Mouse (Mus musculus) hindbrain, postnatal 0 days (tissue): ENCODE measurements around the gene Prss33. TPM values are rescaled to one million over a fixed set of nuclear protein-coding genes. Genes with fewer than 3 reads are reported as not detected.

Experiments
- ATAC-seq: fragments of 200-750 bp; cut with Nextera tagmentation; 2 replicates; pipeline ENCODE4 v1.8.0; 2017; ENCODE audit warnings: mild to moderate bottlenecking, moderate TSS enrichment, moderate library complexity
- DNase-seq: peaks from one replicate; pipeline ENCODE4 v3.0.0-alpha.2; 2015; ENCODE audit warnings: low spot score
- H3K27ac ChIP-seq: fragments of 300-500 bp; sonication (generic); 2 replicates; pipeline ENCODE4 v1.5.1; 2014; ENCODE audit warnings: mild to moderate bottlenecking
- H3K27me3 ChIP-seq: fragments of 300-500 bp; sonication (generic); 2 replicates; pipeline ENCODE4 v1.6.1; 2014; ENCODE audit warnings: low read length, mixed read lengths; ENCODE audit not compliant: insufficient read depth
- H3K36me3 ChIP-seq: fragments of 300-500 bp; sonication (generic); 2 replicates; pipeline ENCODE4 v1.6.1; 2014; ENCODE audit warnings: low read length, mixed read lengths; ENCODE audit not compliant: insufficient read depth
- H3K4me1 ChIP-seq: fragments of 300-500 bp; sonication (generic); 2 replicates; pipeline ENCODE4 v1.6.1; 2014; ENCODE audit warnings: antibody characterized with exemption, low read length, mixed read lengths; ENCODE audit not compliant: insufficient read depth
- H3K4me2 ChIP-seq: fragments of 300-500 bp; sonication (generic); 2 replicates; pipeline ENCODE4 v1.6.1; 2014; ENCODE audit warnings: low read depth, mild to moderate bottlenecking, low read length, moderate library complexity, mixed read lengths
- H3K4me3 ChIP-seq: fragments of 300-500 bp; sonication (generic); 2 replicates; pipeline ENCODE4 v1.5.1; 2014; ENCODE audit warnings: low read length
- H3K9ac ChIP-seq: fragments of 300-500 bp; sonication (generic); replicated peaks from 2 replicates; pipeline ENCODE4 v1.6.1; 2014; ENCODE audit warnings: mild to moderate bottlenecking, low read length, moderate library complexity, mixed read lengths
- H3K9me3 ChIP-seq: fragments of 300-500 bp; sonication (generic); 2 replicates; pipeline ENCODE4 v1.6.1; 2016; ENCODE audit warnings: low read length, mixed read lengths
- CTCF ChIP-seq: IDR thresholded peaks from 2 replicates; pipeline ENCODE4 v1.5.1; 2016; ENCODE audit warnings: antibody characterized with exemption, control low read depth, low read depth
- WGBS: fragments of 180-500 bp; shearing (Covaris S2); extraction: QIAGEN DNeasy Blood & Tissue Kit; methylation state at CpG from one replicate; pipeline ENCODE4 v1.1.7; 2014; 5-methylcytosine and 5-hydroxymethylcytosine counted together
- microRNA-seq, 2 experiments: library from miRNA; unstranded; fragments of <30 nt; microRNA quantifications; one replicate each; pipeline ENCODE4; 2016
- polyA plus RNA-seq: library from polyadenylated mRNA; unstranded; fragments of >200 nt; fragmentation: Nextera tagmentation; extraction: Ambion mirVana; gene quantifications from 2 replicates; pipeline ENCODE4 v1.2.1, GENCODE M21; 2015
- total RNA-seq: library from RNA; depleted of rRNA; stranded (reverse); fragments of >200 nt; gene quantifications from 2 replicates; pipeline ENCODE4 v1.2.3, GENCODE M21; 2014; rRNA removed

The Prss33 gene
- total and polyA plus RNA-seq, 2 experiments from 2014 or later = not detected

GRCm38 (mm10) chr17:23789749-23790268, 46.0 kb downstream of the Prss33 start:
- H3K4me1 ChIP-seq = peaks cover 17% of the 10 kb centered on the region
- no peaks in the 10 kb centered on the region for H3K36me3 ChIP-seq
- DNase-seq = peak; percentile 18
- no peaks in the 10 kb centered on the region for H3K9me3 ChIP-seq
- peak overlapping the region; percentile 75 for H3K9ac ChIP-seq
- H3K4me3 ChIP-seq = peak overlapping the region; percentile 46
- 19% methylated on average over 8 of the region's 8 CpGs for WGBS
- H3K27me3 ChIP-seq = no peaks in the 10 kb centered on the region
- ATAC-seq = no peak
- TF ChIP-seq CTCF = no peak
- H3K27ac ChIP-seq = peak overlapping the region; percentile 91
- peak overlapping the region; percentile 86 for H3K4me2 ChIP-seq

- H3K4me2 ChIP-seq = no peak overlapping the region
- 91% methylated on average over 4 of the region's 4 CpGs for WGBS
- H3K9me3 ChIP-seq = no peaks in the 10 kb centered on the region
- H3K9ac ChIP-seq = no peak overlapping the region
- no peaks in the 10 kb centered on the region for H3K36me3 ChIP-seq
- H3K4me1 ChIP-seq = peaks cover 17% of the 10 kb centered on the region
- no peak overlapping the region for H3K4me3 ChIP-seq
- no peak overlapping the region for H3K27ac ChIP-seq
- TF ChIP-seq CTCF = no peak
- no peak for DNase-seq
- no peak for ATAC-seq
- no peaks in the 10 kb centered on the region for H3K27me3 ChIP-seq
Observed at GRCm38 (mm10) chr17:23788973-23789372, 46.9 kb downstream of the Prss33 start.

DNA sequence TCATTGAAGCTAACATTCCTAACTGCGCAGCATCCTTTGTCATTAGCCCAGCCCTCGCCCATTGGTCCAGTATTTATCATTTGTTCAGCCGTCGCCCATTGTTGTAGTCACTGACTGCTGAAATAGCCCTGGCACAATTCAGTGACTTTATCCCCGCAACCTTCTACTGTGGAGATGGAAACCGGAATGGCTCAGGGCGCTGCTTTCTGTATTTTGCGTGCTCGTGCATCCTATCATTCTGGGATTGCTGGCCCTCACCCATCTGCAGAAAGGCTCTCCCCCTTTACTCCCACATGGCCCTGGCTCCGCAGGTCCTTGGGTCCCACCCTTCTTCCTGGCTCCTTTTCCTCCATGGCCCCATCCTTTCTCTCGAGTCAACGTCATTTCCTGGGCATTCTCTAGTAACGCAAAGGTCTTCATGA, 49.3 kb downstream of the Prss33 start:
- H3K27me3 ChIP-seq = no peaks in the 10 kb centered on the region
- peaks cover 17% of the 10 kb centered on the region for H3K4me1 ChIP-seq
- H3K27ac ChIP-seq = peak overlapping the region; percentile 91
- ATAC-seq (peak; percentile 72), DNase-seq (peak; percentile 80)
- WGBS = 11% methylated on average over 13 of the region's 13 CpGs
- peak overlapping the region; percentile 42 for H3K4me3 ChIP-seq
- H3K36me3 ChIP-seq = no peaks in the 10 kb centered on the region
- no peak for TF ChIP-seq CTCF
- peak overlapping the region; percentile 60 for H3K4me2 ChIP-seq
- peak overlapping the region; percentile 66 for H3K9ac ChIP-seq
- H3K9me3 ChIP-seq = no peaks in the 10 kb centered on the region

GRCm38 (mm10) chr17:23785561-23786471, 50.0 kb downstream of the Prss33 start, which contains the start of gene Flywch2:
Flywch2 (minus strand) TSS chr17:23786081.
- H3K9ac ChIP-seq = peak within 1 kb of the TSS; percentile 66
- H3K27ac ChIP-seq = peak within 1 kb of the TSS; percentile 91
- H3K9me3 ChIP-seq = no peaks in the 10 kb centered on the region
- no peaks in the 10 kb centered on the region for H3K36me3 ChIP-seq
- H3K4me1 ChIP-seq = peaks cover 13% of the 10 kb centered on the region
- TF ChIP-seq CTCF = peak; percentile 40
- WGBS = 2% methylated on average over 43 of the region's 43 CpGs
- peak within 1 kb of the TSS; percentile 42 for H3K4me3 ChIP-seq
- peak within 1 kb of the TSS; percentile 60 for H3K4me2 ChIP-seq
- no peaks in the 10 kb centered on the region for H3K27me3 ChIP-seq
- ATAC-seq = peak; percentile 93
- DNase-seq = peak; percentile 96

GRCm38 (mm10) chr17:23783352-23783751, 52.5 kb downstream of the Prss33 start:
- no peak for ATAC-seq
- no peaks in the 10 kb centered on the region for H3K27me3 ChIP-seq
- H3K36me3 ChIP-seq = no peaks in the 10 kb centered on the region

More at GRCm38 (mm10) chr17:23783352-23783751, 52.5 kb downstream of the Prss33 start:
- Histone ChIP-seq H3K4me1 (no peaks in the 10 kb centered on the region), H3K9ac (no peak overlapping the region), H3K4me3 (no peak overlapping the region), H3K27ac (no peak overlapping the region), H3K9me3 (no peaks in the 10 kb centered on the region), H3K4me2 (no peak overlapping the region)
- TF ChIP-seq CTCF = no peak
- DNase-seq = no peak

Small RNAs within 50 kb of the gene (microRNA-seq; reads per million reads assigned to microRNA genes)
- 0.88 to 1.4 reads per million in 2 experiments for gene Mir5125

Other genes with a start within 250 kb of the Prss33 start
- 37.6 and 44.0 TPM in 2 replicates for gene Zfp13, start 236.6 kb downstream of the Prss33 start, total RNA-seq
- gene Zfp13, start 236.6 kb downstream of the Prss33 start, polyA plus RNA-seq = 21.5 and 21.6 TPM in 2 replicates
- 0.10 TPM in 1 of 2 replicates, not detected in the other for gene Zscan10, start 235.2 kb downstream of the Prss33 start, total RNA-seq
- 0.14 and 0.26 TPM in 2 replicates for gene Zscan10, start 235.2 kb downstream of the Prss33 start, polyA plus RNA-seq
- 0.65 and 1.2 TPM in 2 replicates for gene Mmp25, start 190.8 kb downstream of the Prss33 start, total RNA-seq
- gene Mmp25, start 190.8 kb downstream of the Prss33 start, polyA plus RNA-seq = 1.2 and 1.3 TPM in 2 replicates
- gene Bicdl2, start 175.6 kb downstream of the Prss33 start, total RNA-seq = not detected in 2 replicates
- 0.11 and 0.18 TPM in 2 replicates for gene Bicdl2, start 175.6 kb downstream of the Prss33 start, polyA plus RNA-seq
- 107 and 126 TPM in 2 replicates for gene Hcfc1r1, start 162.5 kb downstream of the Prss33 start, total RNA-seq
- gene Hcfc1r1, start 162.5 kb downstream of the Prss33 start, polyA plus RNA-seq = 209 and 217 TPM in 2 replicates
- gene Thoc6, start 162.2 kb downstream of the Prss33 start, total RNA-seq = 16.1 and 28.1 TPM in 2 replicates
- 28.4 and 29.1 TPM in 2 replicates for gene Thoc6, start 162.2 kb downstream of the Prss33 start, polyA plus RNA-seq
- gene Tnfrsf12a, start 158.6 kb downstream of the Prss33 start, total RNA-seq = 5.5 and 8.7 TPM in 2 replicates
- 7.3 and 7.7 TPM in 2 replicates for gene Tnfrsf12a, start 158.6 kb downstream of the Prss33 start, polyA plus RNA-seq
- 0.75 and 1.0 TPM in 2 replicates for gene Cldn6, start 156.8 kb downstream of the Prss33 start, total RNA-seq
- gene Cldn6, start 156.8 kb downstream of the Prss33 start, polyA plus RNA-seq = 0.33 and 0.34 TPM in 2 replicates
- gene Cldn9, start 152.0 kb downstream of the Prss33 start, total RNA-seq = 1.0 and 1.9 TPM in 2 replicates
- gene Cldn9, start 152.0 kb downstream of the Prss33 start, polyA plus RNA-seq = 1.1 and 1.2 TPM in 2 replicates
- gene 1520401A03Rik, start 113.3 kb downstream of the Prss33 start, total RNA-seq = not detected in 2 replicates
- 0.19 and 0.26 TPM in 2 replicates for gene 1520401A03Rik, start 113.3 kb downstream of the Prss33 start, polyA plus RNA-seq
- 27.1 and 27.8 TPM in 2 replicates for gene Pkmyt1, start 109.7 kb downstream of the Prss33 start, total RNA-seq
- gene Pkmyt1, start 109.7 kb downstream of the Prss33 start, polyA plus RNA-seq = 19.5 and 20.1 TPM in 2 replicates
- 102 and 120 TPM in 2 replicates for gene Paqr4, start 95.2 kb downstream of the Prss33 start, total RNA-seq
- 69.4 and 72.1 TPM in 2 replicates for gene Paqr4, start 95.2 kb downstream of the Prss33 start, polyA plus RNA-seq
- gene Kremen2, start 90.2 kb downstream of the Prss33 start, total RNA-seq = 1.2 and 2.0 TPM in 2 replicates
- gene Kremen2, start 90.2 kb downstream of the Prss33 start, polyA plus RNA-seq = 1.1 and 1.4 TPM in 2 replicates
- 230 and 258 TPM in 2 replicates for gene Flywch1, start 64.5 kb downstream of the Prss33 start, total RNA-seq
- 165 and 183 TPM in 2 replicates for gene Flywch1, start 64.5 kb downstream of the Prss33 start, polyA plus RNA-seq
- 63.3 and 83.8 TPM in 2 replicates for gene Flywch2, start 50.0 kb downstream of the Prss33 start, total RNA-seq
- 99.8 and 123 TPM in 2 replicates for gene Flywch2, start 50.0 kb downstream of the Prss33 start, polyA plus RNA-seq
- gene Srrm2, start 45.5 kb downstream of the Prss33 start, total RNA-seq = 133 and 144 TPM in 2 replicates
- gene Srrm2, start 45.5 kb downstream of the Prss33 start, polyA plus RNA-seq = 419 and 436 TPM in 2 replicates
- gene Elob, start 6.9 kb downstream of the Prss33 start, total RNA-seq = 755 and 1,410 TPM in 2 replicates
- gene Elob, start 6.9 kb downstream of the Prss33 start, polyA plus RNA-seq = 1,482 and 1,504 TPM in 2 replicates
- not detected in 2 replicates for gene Prss32, start 7.8 kb upstream of the Prss33 start, total RNA-seq
- 0.25 and 0.48 TPM in 2 replicates for gene Prss32, start 7.8 kb upstream of the Prss33 start, polyA plus RNA-seq
- 0.37 TPM in 1 of 2 replicates, not detected in the other for gene Prss41, start 8.1 kb upstream of the Prss33 start, total RNA-seq
- 0.90 and 1.3 TPM in 2 replicates for gene Prss41, start 8.1 kb upstream of the Prss33 start, polyA plus RNA-seq
- not detected in 2 replicates for gene Prss21, start 32.0 kb upstream of the Prss33 start, total RNA-seq
- gene Prss21, start 32.0 kb upstream of the Prss33 start, polyA plus RNA-seq = not detected in 2 replicates
- not detected in 2 replicates for gene Dcpp1, start 44.8 kb upstream of the Prss33 start, total RNA-seq
- not detected in 2 replicates for gene Dcpp1, start 44.8 kb upstream of the Prss33 start, polyA plus RNA-seq
- not detected in 2 replicates for gene Dcpp2, start 44.8 kb upstream of the Prss33 start, total RNA-seq
- gene Dcpp2, start 44.8 kb upstream of the Prss33 start, polyA plus RNA-seq = not detected in 2 replicates
- gene Dcpp3, start 81.4 kb upstream of the Prss33 start, total RNA-seq = not detected in 2 replicates
- gene Dcpp3, start 81.4 kb upstream of the Prss33 start, polyA plus RNA-seq = not detected in 2 replicates
- gene Sbp, start 105.6 kb upstream of the Prss33 start, total RNA-seq = not detected in 2 replicates
- gene Sbp, start 105.6 kb upstream of the Prss33 start, polyA plus RNA-seq = not detected in 2 replicates
- 1.4 TPM in 1 of 2 replicates, not detected in the other for gene Sbpl, start 119.2 kb upstream of the Prss33 start, total RNA-seq
- not detected in 2 replicates for gene Sbpl, start 119.2 kb upstream of the Prss33 start, polyA plus RNA-seq
- not detected in 2 replicates for gene Prss30, start 144.5 kb upstream of the Prss33 start, total RNA-seq
- gene Prss30, start 144.5 kb upstream of the Prss33 start, polyA plus RNA-seq = not detected in 2 replicates
- gene Prss22, start 162.0 kb upstream of the Prss33 start, total RNA-seq = 0.42 TPM in 1 of 2 replicates, not detected in the other
- gene Prss22, start 162.0 kb upstream of the Prss33 start, polyA plus RNA-seq = not detected in 2 replicates
- not detected in 2 replicates for gene Prss27, start 202.1 kb upstream of the Prss33 start, total RNA-seq
- gene Prss27, start 202.1 kb upstream of the Prss33 start, polyA plus RNA-seq = 0.14 TPM in 1 of 2 replicates, not detected in the other
- 106 and 109 TPM in 2 replicates for gene Kctd5, start 237.4 kb upstream of the Prss33 start, total RNA-seq
- 91.4 and 95.7 TPM in 2 replicates for gene Kctd5, start 237.4 kb upstream of the Prss33 start, polyA plus RNA-seq